ENCODE assay signal across 8 mouse cellular contexts in genomic region chr7:29953513-29954401, GRCm38 (mm10). TPM values are rescaled to one million over a fixed set of nuclear protein-coding genes. Genes with fewer than 3 reads are reported as not detected.
DNase-seq lines count a peak whose midpoint lies in the region; ATAC-seq lines count a peak whose summit lies in the region.

Gene Zfp74, minus strand, starts transcription at chr7:29954089.

- ATAC-seq in inflammation-experienced regulatory T-cells, adult 6 months = peak; percentile 87
- peak; percentile 88 for ATAC-seq in megakaryocyte-erythroid progenitor cell, adult 5-6 weeks (replicated peaks; ENCODE audit: low FRiP score, low TSS enrichment, poor library complexity, severe bottlenecking)

- intact Hi-C loops in gastrocnemius, postnatal 14 days (cut with DNase I; ENCODE audit: low total_unique reads) = no loop called here
- intact Hi-C loops in left cerebral cortex, postnatal 10 days (cut with DNase I) = no loop called here

- DNase-seq in adrenal gland, adult (ENCODE audit: inconsistent age in 2 of 2, low spot score in 1 of 2) = peak; percentile 83 to 95
- peak; percentile 92 for DNase-seq in embryo, embryonic 10.5 days (ENCODE audit: low spot score)
- peak; percentile 76 for DNase-seq in gastrocnemius, postnatal 14 days
- peak; percentile 73 to 83 for DNase-seq in left cerebral cortex, postnatal 10 days (ENCODE audit: extremely low spot score in 1 of 2, low spot score in 2 of 2)
- DNase-seq in right cerebral cortex, postnatal 25 days = peak; percentile 85
- DNase-seq in urinary bladder, postnatal 4 days (ENCODE audit: low spot score in 2 of 2) = peak; percentile 72

RNA-seq across cellular contexts. Expression of gene Zfp74, which starts in this region (rescaled TPM):
- 1 to 10 TPM; 4.8 to 7.3 TPM for total RNA-seq in gastrocnemius, postnatal 14 days (2021)
- polyA plus RNA-seq in inflammation-experienced regulatory T-cells, adult 6 months (2017; shearing (Covaris generic)) = 1 to 10 TPM; 3.8 to 4.7 (median 4.6) TPM
- total RNA-seq in left cerebral cortex, postnatal 10 days (2021) = 10 to 100 TPM; 22.6 to 23.4 TPM
- total RNA-seq in megakaryocyte-erythroid progenitor cell, adult 5-6 weeks (2014; fragmentation: Nextera tagmentation) = 9.1 and 10.6 TPM in 2 replicates
- total RNA-seq in megakaryocyte-erythroid progenitor cell, adult 5-6 weeks (2017) = 8.4 and 9.2 TPM in 2 replicates

Comparison
In these comparisons a context has a peak if more than half of its experiments do, and no peak if none do; other contexts are left out.
1. Peak in every context shown above with its lines: DNase-seq and ATAC-seq.